Mouse (Mus musculus) kidney, adult 2 months (tissue): ENCODE measurements around the gene Morn1.

Source experiments
- CTCF ChIP-seq: fragments of 200-500 bp; conservative IDR thresholded peaks from 2 replicates; pipeline ENCODE4 v1.5.1; 2011; ENCODE audit warnings: low read depth, mild to moderate bottlenecking, control low read depth, low read length, moderate library complexity, mixed read lengths; ENCODE audit not compliant: insufficient read depth, insufficient read length
- POLR2A ChIP-seq: fragments of 200-500 bp; IDR thresholded peaks from one replicate; pipeline ENCODE4 v1.6.1; 2011; ENCODE audit warnings: low read depth, low read length, control low read depth

- no peak for TF ChIP-seq CTCF
- TF ChIP-seq POLR2A = no peak
Measured at GRCm38 (mm10) chr4:155185845-155186244, 99.5 kb downstream of the Morn1 start.
